Mouse (Mus musculus) C2C12 (cell line): ENCODE data around the gene Babam2. TPM values are rescaled to one million over a fixed set of nuclear protein-coding genes. Genes with fewer than 3 reads are reported as not detected.
A peak's percentile ranks its signal among the peaks of the same experiment; 100 is the strongest.

ENCODE experiments used
- H3K27me3 ChIP-seq: one replicate; pipeline ENCODE4 v1.6.1; 2011; ENCODE audit not compliant: control insufficient read depth, insufficient read depth, insufficient read length
- H3K36me3 ChIP-seq: one replicate; pipeline ENCODE4 v1.6.1; 2011; ENCODE audit not compliant: control insufficient read depth, insufficient read depth
- H3K4me3 ChIP-seq: one replicate; pipeline ENCODE4 v1.5.1; 2011; ENCODE audit warnings: mild to moderate bottlenecking, control low read depth; ENCODE audit not compliant: poor library complexity, insufficient read depth, severe bottlenecking
- H3K79me2 ChIP-seq: one replicate; pipeline ENCODE4 v1.6.1; 2011; ENCODE audit not compliant: control insufficient read depth, insufficient read depth
- H3K79me3 ChIP-seq: one replicate; pipeline ENCODE4 v1.6.1; 2011; ENCODE audit warnings: low read depth, control low read depth
- H3ac ChIP-seq: one replicate; pipeline ENCODE3; 2011; ENCODE audit warnings: low read depth; ENCODE audit not compliant: control insufficient read depth, insufficient read length
- CEBPB ChIP-seq: IDR thresholded peaks from one replicate; pipeline ENCODE4 v1.6.1; 2011; ENCODE audit warnings: low read depth, mild to moderate bottlenecking, control low read depth, moderate library complexity
- CTCF ChIP-seq: IDR thresholded peaks from one replicate; pipeline ENCODE4 v1.5.1; 2011; ENCODE audit not compliant: control insufficient read depth, insufficient read depth, insufficient read length
- FOSL1 ChIP-seq: IDR thresholded peaks from one replicate; pipeline ENCODE4 v1.8.0; 2011; ENCODE audit warnings: mild to moderate bottlenecking, low read length; ENCODE audit not compliant: poor library complexity, insufficient read depth, severe bottlenecking
- MAX ChIP-seq: IDR thresholded peaks from one replicate; pipeline ENCODE4 v1.6.1; 2011; ENCODE audit warnings: mild to moderate bottlenecking, control low read depth
- MYOD1 ChIP-seq: IDR thresholded peaks from one replicate; pipeline ENCODE4 v1.6.1; 2011; ENCODE audit warnings: low read depth; ENCODE audit not compliant: control insufficient read depth, insufficient read length
- MYOG ChIP-seq: IDR thresholded peaks from one replicate; pipeline ENCODE4 v1.6.1; 2011; ENCODE audit not compliant: control insufficient read depth, insufficient read length; ENCODE audit errors: extremely low read depth
- USF1 ChIP-seq: IDR thresholded peaks from one replicate; pipeline ENCODE4 v1.6.1; 2011; ENCODE audit warnings: low read depth, mild to moderate bottlenecking, control low read depth, moderate library complexity
- polyA plus RNA-seq: library from polyadenylated mRNA; unstranded; fragments of >200 nt; fragmentation: generic; extraction: Trizol; gene quantifications from one replicate; pipeline ENCODE4 v1.2.1, GENCODE M21; 2012; ENCODE audit warnings: missing spikeins

Babam2 gene
- polyA plus RNA-seq, 1 experiment: 36.0 TPM

DNA sequence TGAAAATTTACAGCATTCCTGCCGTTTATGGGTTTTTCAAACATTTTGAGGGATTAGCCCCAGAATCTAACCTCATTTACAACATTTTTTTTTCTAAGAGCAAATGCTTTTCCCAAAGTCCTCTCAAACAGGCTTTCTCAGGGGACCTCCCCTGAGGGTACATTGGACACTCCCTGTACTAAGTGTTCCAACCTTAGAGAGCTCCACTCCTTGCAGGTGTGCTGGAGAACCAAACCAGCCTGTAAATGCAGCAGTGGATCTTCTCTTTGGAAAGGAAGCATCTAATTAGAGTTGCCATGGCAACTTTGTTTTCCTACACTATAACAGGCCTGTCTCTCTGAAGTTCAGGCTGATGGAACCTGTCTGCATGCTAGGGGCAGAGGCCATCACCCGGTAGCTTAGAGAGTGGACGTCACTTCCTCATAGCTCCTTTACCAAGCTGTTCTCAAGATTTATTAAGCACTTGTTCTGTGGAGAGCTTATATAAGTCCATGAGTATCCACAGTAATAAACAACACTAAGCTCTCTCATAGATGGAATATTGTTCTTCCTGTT lies 277.2 kb downstream of the Babam2 start:
- H3ac ChIP-seq: no peak overlapping the region
- no peaks in the 10 kb centered on the region for H3K36me3 ChIP-seq
- no peaks in the 10 kb centered on the region for H3K79me3 ChIP-seq
- no peaks in the 10 kb centered on the region for H3K27me3 ChIP-seq
- TF ChIP-seq CTCF (no peak), FOSL1 (no peak), MYOD1 (no peak), CEBPB (no peak), MYOG (no peak), MAX (no peak), USF1 (no peak)
- no peaks in the 10 kb centered on the region for H3K79me2 ChIP-seq
- H3K4me3 ChIP-seq: no peak overlapping the region

DNA sequence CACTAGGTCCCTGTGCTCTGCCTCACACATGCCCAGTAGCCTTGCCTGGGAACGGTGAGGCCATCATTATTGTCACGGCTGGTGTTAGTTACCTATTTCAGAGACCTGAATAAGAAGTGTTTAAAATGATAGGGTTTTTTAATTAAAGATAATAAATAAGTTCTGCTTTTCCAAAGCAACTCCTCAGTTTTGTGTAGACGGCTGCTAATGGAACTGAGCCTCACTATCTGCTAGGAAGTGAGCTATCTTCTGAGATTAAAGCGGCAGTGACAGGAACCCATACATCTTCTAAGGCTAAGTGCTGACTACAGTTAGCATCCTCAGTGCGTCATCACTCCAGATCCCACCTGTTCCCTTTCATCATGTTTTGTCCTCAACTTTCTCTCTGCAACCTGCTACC lies 284.6 kb downstream of the Babam2 start:
- Histone ChIP-seq H3K4me3 (no peak overlapping the region), H3K79me3 (no peaks in the 10 kb centered on the region), H3K79me2 (no peaks in the 10 kb centered on the region), H3K36me3 (no peaks in the 10 kb centered on the region), H3K27me3 (no peaks in the 10 kb centered on the region), H3ac (no peak overlapping the region)
- TF ChIP-seq USF1 (no peak), FOSL1 (no peak), CEBPB (no peak), MYOD1 (no peak), MYOG (no peak), CTCF (no peak)

GRCm38 (mm10) chr5:31983161-31983560 lies 285.7 kb downstream of the Babam2 start:
- Histone ChIP-seq H3K36me3 (no peaks in the 10 kb centered on the region), H3K4me3 (no peak overlapping the region), H3K27me3 (no peaks in the 10 kb centered on the region), H3K79me2 (no peaks in the 10 kb centered on the region), H3K79me3 (no peaks in the 10 kb centered on the region), H3ac (no peak overlapping the region)
- TF ChIP-seq CEBPB (no peak), MYOG (no peak), MAX (no peak), USF1 (no peak), MYOD1 (no peak), FOSL1 (no peak), CTCF (no peak)

DNA sequence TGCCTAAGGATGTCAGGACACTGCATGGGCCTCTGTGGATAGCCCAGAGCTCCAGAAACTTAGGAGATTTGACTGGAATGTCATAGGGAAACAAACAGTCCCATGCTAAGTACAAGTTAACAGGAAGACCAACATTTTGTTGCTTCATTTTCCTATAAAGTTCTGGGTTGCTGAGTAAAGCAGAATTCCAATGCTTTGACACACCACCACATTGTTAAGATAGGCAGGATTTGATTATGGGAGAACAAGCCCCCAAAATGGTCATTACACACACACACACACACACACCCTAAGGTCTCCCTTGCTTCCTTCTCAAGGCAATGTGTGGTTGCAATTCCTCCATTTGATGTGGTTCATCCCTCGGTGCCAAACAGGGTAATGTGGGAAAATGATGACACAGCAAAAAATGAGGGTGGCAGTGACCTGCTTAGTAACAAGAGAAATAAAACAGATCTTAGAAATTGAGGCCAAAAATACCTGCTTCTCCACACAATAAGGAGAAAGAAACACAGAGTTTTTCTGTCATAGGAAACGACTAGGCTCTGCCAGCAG lies 286.4 kb downstream of the Babam2 start:
- H3K27me3 ChIP-seq: no peaks in the 10 kb centered on the region
- H3K4me3 ChIP-seq: no peak overlapping the region
- TF ChIP-seq CEBPB (peak; percentile 70), MAX (no peak), FOSL1 (peak; percentile 35), MYOD1 (peak; percentile 12)
- H3K79me2 ChIP-seq: no peaks in the 10 kb centered on the region
- H3ac ChIP-seq: no peak overlapping the region
- H3K79me3 ChIP-seq: no peaks in the 10 kb centered on the region
- H3K36me3 ChIP-seq: no peaks in the 10 kb centered on the region

DNA sequence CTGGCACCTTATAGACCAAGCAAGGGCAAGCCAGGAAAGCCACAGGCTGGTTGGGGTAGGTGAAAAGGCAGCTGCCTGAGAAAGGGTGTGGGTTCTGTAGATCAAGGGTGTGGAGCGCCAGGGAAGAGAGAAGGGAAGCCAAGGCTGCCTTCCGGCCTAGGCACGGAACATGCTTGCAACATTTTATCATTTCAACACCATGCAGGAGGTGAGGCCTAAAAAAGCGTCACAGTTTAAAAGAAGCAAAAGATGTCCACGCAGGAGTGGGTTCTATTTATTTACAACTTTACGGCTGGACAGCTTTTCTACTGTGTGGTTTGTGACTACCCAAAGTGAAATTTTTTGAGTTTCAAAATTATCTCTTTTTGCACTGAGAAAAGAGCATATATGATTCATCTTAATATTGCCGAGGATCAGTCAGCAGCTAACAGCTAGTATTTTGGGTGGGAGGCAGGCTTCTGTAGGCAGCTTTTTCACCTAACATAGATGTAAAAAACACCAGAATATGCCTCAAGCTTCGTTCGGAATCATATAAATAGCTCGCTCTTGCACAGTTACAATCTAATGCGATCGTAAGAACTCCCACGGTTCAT lies 287.0 kb downstream of the Babam2 start:
- Histone ChIP-seq H3K79me2 (no peaks in the 10 kb centered on the region), H3K4me3 (no peak overlapping the region), H3K79me3 (no peaks in the 10 kb centered on the region), H3K36me3 (no peaks in the 10 kb centered on the region), H3K27me3 (no peaks in the 10 kb centered on the region), H3ac (no peak overlapping the region)
- TF ChIP-seq CEBPB: no peak
- TF ChIP-seq MYOD1: no peak
- no peak for TF ChIP-seq MYOG
- no peak for TF ChIP-seq CTCF
- TF ChIP-seq MAX: no peak
- no peak for TF ChIP-seq FOSL1
- TF ChIP-seq USF1: no peak

DNA sequence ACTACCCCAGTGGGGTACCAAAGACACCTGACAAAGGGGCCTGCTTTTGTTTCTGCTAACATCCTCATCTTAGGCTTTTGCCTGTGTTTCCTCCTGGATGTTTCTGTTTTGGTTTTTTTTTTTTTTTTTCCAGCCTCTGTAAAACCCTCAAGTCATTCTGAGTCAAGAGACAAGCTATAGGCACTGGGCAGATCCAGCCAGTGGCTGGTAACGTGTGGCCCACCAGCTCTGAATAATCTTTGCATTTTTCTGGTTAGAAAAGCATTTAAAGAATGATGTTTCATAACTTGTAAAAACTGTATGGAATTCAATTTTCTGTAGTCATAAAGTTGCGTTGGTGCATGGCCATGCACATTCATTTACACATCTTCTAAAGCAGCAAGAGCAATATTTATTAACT lies 287.5 kb downstream of the Babam2 start:
- Histone ChIP-seq H3K4me3 (no peak overlapping the region), H3K79me2 (no peaks in the 10 kb centered on the region), H3K36me3 (no peaks in the 10 kb centered on the region), H3K79me3 (no peaks in the 10 kb centered on the region), H3ac (no peak overlapping the region), H3K27me3 (no peaks in the 10 kb centered on the region)
- no peak for TF ChIP-seq MYOG
- TF ChIP-seq MAX: no peak
- TF ChIP-seq MYOD1: no peak
- no peak for TF ChIP-seq FOSL1
- no peak for TF ChIP-seq USF1
- no peak for TF ChIP-seq CTCF
- no peak for TF ChIP-seq CEBPB
